Mouse (Mus musculus) MEL (cell line): ENCODE measurements around the gene Tspan2.

Experiments used
- CTCF ChIP-seq, 3 experiments: IDR thresholded peaks in 2 of 3; conservative IDR thresholded peaks in 1 of 3; 2 replicates each; pipeline ENCODE4 v1.5.1; 2011 to 2012; ENCODE audit warnings: low read length in 3 of 3, low read depth in 2 of 3, mild to moderate bottlenecking in 2 of 3, improper control_type of control experiment in 1 of 3, inconsistent platforms in 1 of 3, mixed read lengths in 1 of 3, moderate library complexity in 1 of 3; ENCODE audit not compliant: control insufficient read depth in 1 of 3, insufficient read depth in 1 of 3, poor library complexity in 1 of 3, severe bottlenecking in 1 of 3
- EP300 ChIP-seq, 2 experiments: IDR thresholded peaks; 2 replicates each; pipeline ENCODE4 v1.6.1; 2011; ENCODE audit warnings: improper control_type of control experiment in 2 of 2, low read length in 2 of 2, low read depth in 1 of 2, mild to moderate bottlenecking in 1 of 2
- GATA1 ChIP-seq: IDR thresholded peaks from 2 replicates; pipeline ENCODE4 v1.6.1; 2011; ENCODE audit warnings: low read depth, low read length, improper control_type of control experiment
- MAFK ChIP-seq: IDR thresholded peaks from 2 replicates; pipeline ENCODE4 v1.6.1; 2011; ENCODE audit warnings: low read depth, mild to moderate bottlenecking, low read length, improper control_type of control experiment, borderline replicate concordance
- MAX ChIP-seq: IDR thresholded peaks from 2 replicates; pipeline ENCODE4 v1.6.1; 2011; ENCODE audit warnings: low read length, improper control_type of control experiment
- MYC ChIP-seq: IDR thresholded peaks from 2 replicates; pipeline ENCODE4 v1.6.1; 2011; ENCODE audit warnings: low read depth, mild to moderate bottlenecking, low read length, improper control_type of control experiment, moderate library complexity
- NELFE ChIP-seq: IDR thresholded peaks from 2 replicates; pipeline ENCODE4 v1.6.1; 2011; ENCODE audit warnings: low read depth, low read length, improper control_type of control experiment
- POLR2A ChIP-seq, 2 experiments: IDR thresholded peaks; 2 replicates each; pipeline ENCODE4 v1.6.1; 2011 to 2012; ENCODE audit warnings: low read length in 2 of 2, mild to moderate bottlenecking in 2 of 2, control low read depth in 1 of 2, improper control_type of control experiment in 1 of 2, low read depth in 1 of 2, moderate library complexity in 1 of 2; ENCODE audit not compliant: control insufficient read depth in 1 of 2, insufficient read depth in 1 of 2, poor library complexity in 1 of 2
- RCOR1 ChIP-seq: IDR thresholded peaks from 2 replicates; pipeline ENCODE4 v1.6.1; 2012; ENCODE audit warnings: low read depth, mild to moderate bottlenecking, inconsistent platforms, low read length, improper control_type of control experiment
- SMC3 ChIP-seq: IDR thresholded peaks from 2 replicates; pipeline ENCODE4 v1.6.1; 2011; ENCODE audit warnings: low read depth, low read length, improper control_type of control experiment
- TCF12 ChIP-seq: IDR thresholded peaks from 2 replicates; pipeline ENCODE4 v1.6.1; 2014; ENCODE audit warnings: low read depth, mild to moderate bottlenecking, inconsistent platforms, low read length, improper control_type of control experiment, moderate library complexity
- USF1 ChIP-seq: IDR thresholded peaks from 2 replicates; pipeline ENCODE4 v1.6.1; 2014; ENCODE audit warnings: low read depth, mild to moderate bottlenecking, inconsistent platforms, low read length, improper control_type of control experiment, moderate library complexity
- ZC3H11A ChIP-seq: IDR thresholded peaks from 2 replicates; pipeline ENCODE4 v1.6.1; 2012; ENCODE audit warnings: low read depth, mild to moderate bottlenecking, inconsistent platforms, low read length, improper control_type of control experiment
- ZMIZ1 ChIP-seq: IDR thresholded peaks from 2 replicates; pipeline ENCODE4 v1.6.1; 2012; ENCODE audit warnings: low read depth, mild to moderate bottlenecking, inconsistent platforms, low read length, improper control_type of control experiment, moderate library complexity

GRCm38 (mm10) chr3:102704001-102704401 is 30.3 kb upstream of the Tspan2 start:
- TF ChIP-seq CTCF (IDR thresholded peaks at IDR 0.05 in 2 of 3, conservative IDR thresholded peaks at IDR 0.05 in 1 of 3; ENCODE audit: control insufficient read depth in 1 of 3, insufficient read depth in 1 of 3, low read depth in 2 of 3, low read length in 3 of 3, poor library complexity in 1 of 3, severe bottlenecking in 1 of 3): no peak
- no peak for TF ChIP-seq MYC
- TF ChIP-seq EP300 (IDR thresholded peaks at IDR 0.05; ENCODE audit: low read depth in 1 of 2, low read length in 2 of 2): no peak
- TF ChIP-seq POLR2A (IDR thresholded peaks at IDR 0.05; ENCODE audit: control insufficient read depth in 1 of 2, insufficient read depth in 1 of 2, low read depth in 1 of 2, low read length in 2 of 2, poor library complexity in 1 of 2): no peak
- TF ChIP-seq ZMIZ1: no peak
- TF ChIP-seq RCOR1: no peak
- no peak for TF ChIP-seq ZC3H11A
- TF ChIP-seq SMC3: no peak
- no peak for TF ChIP-seq USF1
- no peak for TF ChIP-seq MAX
- TF ChIP-seq TCF12: no peak
- TF ChIP-seq NELFE: no peak
- TF ChIP-seq MAFK: no peak
- no peak for TF ChIP-seq GATA1
